Mouse (Mus musculus): Measurements from ENCODE around the gene Gm9844. TPM values are rescaled to one million over a fixed set of nuclear protein-coding genes. Genes with fewer than 3 reads are reported as not detected.
"Not testable (repeated sequence)": the region's sequence is repeated elsewhere in the genome, so short reads cannot be mapped to it uniquely, and the experiment has no call there.

The Gm9844 gene
- polyA plus RNA-seq, 1 experiment: 2.2 TPM

DNA sequence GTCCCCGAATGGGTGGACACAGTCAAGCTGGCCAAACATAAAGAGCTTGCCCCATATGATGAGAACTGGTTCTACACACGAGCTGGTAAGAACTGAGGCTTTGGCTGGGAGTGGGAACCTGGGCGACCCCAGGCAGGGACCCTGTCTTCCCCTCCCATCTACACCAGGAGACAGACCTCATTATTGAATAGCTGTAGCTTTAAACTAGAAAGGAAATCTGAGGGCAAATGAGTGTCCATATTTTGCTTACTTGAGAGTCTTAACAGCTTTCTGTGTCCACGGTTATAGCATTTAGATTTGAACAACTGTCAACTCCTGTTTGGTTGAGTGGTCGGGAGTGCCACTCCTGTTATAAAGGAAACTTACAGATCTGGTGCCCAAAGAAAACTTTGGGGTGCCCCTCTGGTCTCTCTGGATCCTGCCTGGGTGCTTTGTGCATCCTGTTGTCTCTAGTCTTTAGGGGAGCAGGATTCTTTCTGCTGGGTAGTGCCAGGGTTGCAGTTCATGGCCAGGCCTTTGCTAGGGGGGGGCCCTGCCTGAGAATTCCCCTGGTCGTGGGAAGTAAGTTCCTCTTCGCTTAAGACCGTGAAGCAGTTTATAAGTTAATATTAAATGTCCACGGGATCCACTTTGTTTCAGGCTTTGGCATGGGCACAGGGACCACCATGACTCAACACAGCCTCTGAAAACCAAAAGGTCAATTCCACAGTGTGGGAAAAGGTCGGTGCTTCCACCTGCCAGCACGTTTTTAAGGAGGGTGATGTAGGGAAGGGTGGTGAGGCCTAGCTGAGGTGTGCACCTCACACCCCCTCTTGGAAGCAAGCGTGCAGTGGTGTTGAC lies 23.7 kb downstream of the Gm9844 start:
- no peak for DNase-seq
- WGBS: 16% methylated on average over 12 of the region's 12 CpGs
- no peak for TF ChIP-seq CTCF (IDR thresholded peaks at IDR 0.05; ENCODE audit: insufficient read depth, low read length)
- peaks cover 10% of the 10 kb centered on the region for H3K4me1 ChIP-seq (ENCODE audit: control insufficient read depth, insufficient read depth, low read length)
- H3K4me3 ChIP-seq (replicated peaks; ENCODE audit: extremely low read depth, low read depth, low read length): peak overlapping the region; percentile 36

GRCm38 (mm10) chr7:24886308-24886633 lies 24.3 kb downstream of the Gm9844 start:
- WGBS: 38% methylated on average over 4 of the region's 4 CpGs
- H3K4me1 ChIP-seq (ENCODE audit: control insufficient read depth, insufficient read depth, low read length): peaks cover 12% of the 10 kb centered on the region
- no peak for TF ChIP-seq CTCF (IDR thresholded peaks at IDR 0.05; ENCODE audit: insufficient read depth, low read length)
- no peak for TF ChIP-seq POLR2A (IDR thresholded peaks at IDR 0.05; ENCODE audit: borderline replicate concordance, extremely low read depth, low read depth, low read length)
- H3K4me3 ChIP-seq (replicated peaks; ENCODE audit: extremely low read depth, low read depth, low read length): peak overlapping the region; percentile 34
- DNase-seq: no peak

DNA sequence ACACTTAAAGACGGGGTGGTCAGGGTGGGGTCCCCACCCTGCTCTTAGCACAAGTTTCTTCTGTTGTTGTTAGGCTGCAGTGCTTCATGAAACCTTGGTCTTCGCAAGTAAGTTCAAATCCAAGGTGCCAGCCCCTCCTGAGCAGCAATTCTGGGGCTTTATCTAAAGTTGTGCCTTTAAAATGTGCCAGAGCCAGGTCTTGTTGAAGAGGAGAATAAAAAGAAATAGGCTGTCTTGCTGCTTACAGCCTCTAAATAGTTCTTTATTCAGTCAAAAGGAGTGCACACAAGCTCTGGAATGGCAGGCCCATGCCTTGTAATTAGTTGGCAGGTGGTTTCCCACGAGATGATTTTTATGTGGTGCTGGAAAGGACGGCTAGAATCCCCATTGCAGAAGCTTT lies 25.1 kb downstream of the Gm9844 start:
- no peak for TF ChIP-seq POLR2A (IDR thresholded peaks at IDR 0.05; ENCODE audit: borderline replicate concordance, extremely low read depth, low read depth, low read length)
- no peak for DNase-seq
- Histone ChIP-seq H3K4me1 (ENCODE audit: control insufficient read depth, insufficient read depth, low read length) (peaks cover 12% of the 10 kb centered on the region), H3K4me3 (replicated peaks; ENCODE audit: extremely low read depth, low read depth, low read length) (no peak overlapping the region)
- 64% methylated on average over 4 of the region's 4 CpGs for whole genome bisulfite sequencing

DNA sequence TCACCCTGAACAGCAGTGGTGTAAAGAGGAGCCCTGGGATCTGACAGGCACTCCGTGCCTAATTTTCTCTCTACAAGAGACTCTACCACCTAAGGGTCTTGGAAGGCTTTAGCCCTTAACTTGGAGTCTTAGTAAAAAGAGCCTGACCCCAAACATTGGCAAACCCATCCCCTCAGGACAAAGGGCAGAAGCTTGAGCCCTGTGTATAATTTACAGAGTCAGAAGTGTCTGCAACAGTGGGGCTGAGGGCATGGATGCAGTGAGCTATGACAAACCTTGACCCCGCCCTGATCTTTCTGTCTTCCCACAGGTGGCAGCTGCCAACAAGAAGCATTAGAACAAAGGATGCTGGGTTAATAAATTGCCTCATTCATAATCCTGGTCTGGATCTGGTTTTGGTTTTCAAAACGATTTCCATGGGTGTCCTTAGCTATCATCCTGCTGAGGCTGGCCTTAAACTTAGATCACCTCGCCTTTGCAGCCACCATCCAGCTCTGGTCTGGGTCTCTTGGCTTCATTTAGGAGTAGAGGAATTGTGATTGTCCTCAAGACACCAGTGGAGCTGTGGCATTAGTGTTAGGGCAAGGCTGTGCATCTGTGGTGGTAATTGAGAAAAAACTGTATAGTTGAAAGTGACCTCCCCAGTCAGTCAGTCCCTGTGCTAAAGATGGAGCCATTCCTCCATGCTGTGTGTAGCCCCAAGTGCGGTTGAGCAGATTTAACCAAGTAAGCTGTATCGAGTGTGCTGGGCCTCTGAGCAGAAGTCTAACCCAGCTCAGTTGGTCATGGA lies 27.6 kb downstream of the Gm9844 start:
- no peak for TF ChIP-seq CTCF (IDR thresholded peaks at IDR 0.05; ENCODE audit: insufficient read depth, low read length)
- TF ChIP-seq POLR2A (IDR thresholded peaks at IDR 0.05; ENCODE audit: borderline replicate concordance, extremely low read depth, low read depth, low read length): no peak
- Histone ChIP-seq H3K4me1 (ENCODE audit: control insufficient read depth, insufficient read depth, low read length) (peaks cover 12% of the 10 kb centered on the region), H3K4me3 (replicated peaks; ENCODE audit: extremely low read depth, low read depth, low read length) (no peak overlapping the region)
- DNase-seq: no peak
- WGBS: 70% methylated on average over 6 of the region's 6 CpGs

- peak; percentile 78 for DNase-seq
- TF ChIP-seq CTCF (IDR thresholded peaks at IDR 0.05; ENCODE audit: insufficient read depth, low read length) (peak; percentile 100), POLR2A (IDR thresholded peaks at IDR 0.05; ENCODE audit: borderline replicate concordance, extremely low read depth, low read depth, low read length) (peak; percentile 63; the same call in 1 of the 2 replicates)
- WGBS: 28% methylated on average over 10 of the region's 10 CpGs
These were observed 28.5 kb downstream of the Gm9844 start for GRCm38 (mm10) chr7:24890281-24891216.

GRCm38 (mm10) chr7:24891241-24892124 lies 29.5 kb downstream of the Gm9844 start:
- TF ChIP-seq POLR2A (IDR thresholded peaks at IDR 0.05; ENCODE audit: borderline replicate concordance, extremely low read depth, low read depth, low read length) (no peak), CTCF (IDR thresholded peaks at IDR 0.05; ENCODE audit: insufficient read depth, low read length) (no peak)
- Histone ChIP-seq H3K4me1 (ENCODE audit: control insufficient read depth, insufficient read depth, low read length) (peaks cover 4% of the 10 kb centered on the region; the same call in 1 of the 2 replicates), H3K4me3 (replicated peaks; ENCODE audit: extremely low read depth, low read depth, low read length) (no peak overlapping the region)
- DNase-seq: no peak
- WGBS: 69% methylated on average over 3 of the region's 3 CpGs

More at GRCm38 (mm10) chr7:24890281-24891216, 28.5 kb downstream of the Gm9844 start:
- no peak overlapping the region for H3K4me3 ChIP-seq (replicated peaks; ENCODE audit: extremely low read depth, low read depth, low read length)
- peaks cover 10% of the 10 kb centered on the region for H3K4me1 ChIP-seq (ENCODE audit: control insufficient read depth, insufficient read depth, low read length)

GRCm38 (mm10) chr7:24892125-24892583 lies 30.1 kb downstream of the Gm9844 start:
- Histone ChIP-seq H3K4me1 (ENCODE audit: control insufficient read depth, insufficient read depth, low read length) (peaks cover 4% of the 10 kb centered on the region; the same call in 1 of the 2 replicates), H3K4me3 (replicated peaks; ENCODE audit: extremely low read depth, low read depth, low read length) (no peak overlapping the region)
- 41% methylated on average over 2 of the region's 2 CpGs for WGBS
- no peak for DNase-seq
- no peak for TF ChIP-seq POLR2A (IDR thresholded peaks at IDR 0.05; ENCODE audit: borderline replicate concordance, extremely low read depth, low read depth, low read length)
- TF ChIP-seq CTCF (IDR thresholded peaks at IDR 0.05; ENCODE audit: insufficient read depth, low read length): no peak

DNA sequence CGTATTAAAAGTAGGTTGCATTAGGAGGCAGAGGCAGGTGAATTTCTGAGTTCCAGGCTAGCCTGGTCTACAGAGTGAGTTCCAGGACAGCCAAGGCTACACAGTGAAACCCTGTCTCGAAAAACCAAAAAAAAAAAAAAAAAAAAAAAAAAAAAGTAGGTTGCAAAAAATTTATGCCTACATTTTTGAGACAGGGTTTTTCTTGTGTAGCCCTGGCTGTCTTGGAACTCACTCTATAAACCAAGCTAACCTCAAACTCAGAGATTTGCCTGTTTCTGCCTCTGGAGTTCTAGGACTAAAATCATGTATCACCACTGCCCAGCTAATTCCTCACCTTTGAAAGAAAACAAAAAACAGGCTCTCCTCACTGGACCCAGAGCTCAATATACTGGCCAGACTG lies 33.7 kb downstream of the Gm9844 start:
- DNase-seq; H3K4me3 ChIP-seq (replicated peaks; ENCODE audit: extremely low read depth, low read depth, low read length); H3K4me1 ChIP-seq (ENCODE audit: control insufficient read depth, insufficient read depth, low read length): not testable (repeated sequence)
- 86% methylated on average over 2 of the region's 2 CpGs for WGBS

All from lung, adult 2 months (tissue).